Mouse (Mus musculus) liver, embryonic 14.5 days (tissue): Measurements from ENCODE around the gene Nr1i3. TPM values are rescaled to one million over a fixed set of nuclear protein-coding genes. Genes with fewer than 3 reads are reported as not detected.
A peak's percentile ranks its signal among the peaks of the same experiment; 100 is the strongest.

ENCODE experiments used
- ATAC-seq: fragments of 200-750 bp; cut with Nextera tagmentation; 2 replicates; pipeline ENCODE4 v1.8.0; 2017; ENCODE audit warnings: moderate number of reproducible peaks, mild to moderate bottlenecking, moderate library complexity; ENCODE audit not compliant: insufficient read depth
- DNase-seq, 3 experiments: peaks; one replicate each; pipeline ENCODE4 v3.0.0-alpha.2; 2012 to 2013; ENCODE audit warnings: low read depth in 3 of 3, low spot score in 3 of 3
- H3K27ac ChIP-seq: fragments of 300-500 bp; sonication (generic); 2 replicates; pipeline ENCODE4 v1.5.1; 2014; ENCODE audit warnings: moderate library complexity, mild to moderate bottlenecking, control low read depth, inconsistent platforms
- H3K27me3 ChIP-seq: fragments of 300-500 bp; sonication (generic); 2 replicates; pipeline ENCODE4 v1.6.1; 2014; ENCODE audit warnings: mild to moderate bottlenecking, low read length, moderate library complexity; ENCODE audit not compliant: control insufficient read depth, insufficient read depth
- H3K36me3 ChIP-seq: fragments of 300-500 bp; sonication (generic); replicated peaks from 2 replicates; pipeline ENCODE4 v1.6.1; 2014; ENCODE audit warnings: low read depth; ENCODE audit not compliant: control insufficient read depth, insufficient read depth
- H3K4me1 ChIP-seq, 2 experiments: fragments of 200-500 bp in 1 of 2; fragments of 300-500 bp in 1 of 2; sonication (generic) in 1 of 2; replicated peaks; 2 replicates each; pipeline ENCODE4 v1.6.1; 2012 to 2014; ENCODE audit warnings: antibody characterized with exemption in 1 of 2, inconsistent platforms in 1 of 2, low read length in 1 of 2; ENCODE audit not compliant: control insufficient read depth in 2 of 2, insufficient read depth in 2 of 2
- H3K4me2 ChIP-seq: fragments of 300-500 bp; sonication (generic); 2 replicates; pipeline ENCODE4 v1.6.1; 2014; ENCODE audit warnings: low read depth, mild to moderate bottlenecking, control low read depth, moderate library complexity
- H3K4me3 ChIP-seq, 2 experiments: fragments of 200-500 bp in 1 of 2; fragments of 300-500 bp in 1 of 2; sonication (generic) in 1 of 2; 2 replicates each; pipeline ENCODE4 v1.5.1; 2012 to 2014; ENCODE audit warnings: low read depth in 2 of 2, low read length in 2 of 2, mild to moderate bottlenecking in 2 of 2, control low read depth in 1 of 2, inconsistent platforms in 1 of 2, moderate library complexity in 1 of 2; ENCODE audit not compliant: insufficient read depth in 1 of 2
- H3K9ac ChIP-seq: fragments of 300-500 bp; sonication (generic); replicated peaks from 2 replicates; pipeline ENCODE4 v1.6.1; 2014; ENCODE audit warnings: mild to moderate bottlenecking, control low read depth, moderate library complexity
- H3K9me3 ChIP-seq: fragments of 300-500 bp; sonication (generic); 2 replicates; pipeline ENCODE4 v1.6.1; 2016; ENCODE audit warnings: low read length, mixed read lengths; ENCODE audit not compliant: control insufficient read depth
- CTCF ChIP-seq: IDR thresholded peaks from 2 replicates; pipeline ENCODE4 v1.5.1; 2016; ENCODE audit warnings: antibody characterized with exemption, low read depth, control low read depth
- EP300 ChIP-seq: IDR thresholded peaks from 2 replicates; pipeline ENCODE4 v1.6.1; 2016; ENCODE audit warnings: antibody characterized with exemption, low read depth
- WGBS: fragments of 180-500 bp; shearing (Covaris S2); extraction: QIAGEN DNeasy Blood & Tissue Kit; methylation state at CpG from one replicate; pipeline ENCODE4 v1.1.7; 2014; ENCODE audit not compliant: insufficient replicate concordance; 5-methylcytosine and 5-hydroxymethylcytosine counted together
- polyA plus RNA-seq, 2 experiments: library from polyadenylated mRNA; depleted of rRNA in 1 of 2; stranded (reverse) in 1 of 2; unstranded in 1 of 2; fragments of >200 nt; fragmentation: Nextera tagmentation in 1 of 2; extraction: Ambion mirVana in 1 of 2; gene quantifications; 2 replicates each; pipeline versions ENCODE4 v1.2.1 to v1.2.3; 2012 to 2014

Gene Nr1i3
- polyA plus RNA-seq, 2 experiments, result 0.88 to 1.0 TPM

DNA sequence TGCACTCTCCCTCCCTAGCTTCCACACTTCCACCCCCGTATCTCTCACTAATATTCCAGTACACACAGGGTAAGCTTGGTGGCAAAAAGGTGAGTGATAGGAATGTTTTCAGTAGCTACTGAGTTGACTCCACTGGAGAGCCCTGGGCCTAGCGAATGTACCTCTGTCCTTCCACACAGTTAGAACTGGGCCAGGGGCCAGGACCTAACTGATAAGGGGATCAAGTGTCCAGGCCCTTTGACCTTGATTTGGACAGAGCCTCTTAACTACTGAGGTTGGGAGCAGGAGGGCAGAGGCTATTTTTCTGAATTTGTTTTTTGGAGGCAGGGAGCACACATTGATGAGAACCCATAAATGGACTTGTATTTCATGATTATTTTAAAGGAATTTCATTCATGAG, 10.0 kb downstream of the Nr1i3 start:
- Histone ChIP-seq H3K27me3 (no peaks in the 10 kb centered on the region), H3K4me3 (no peak overlapping the region), H3K27ac (no peak overlapping the region), H3K4me2 (no peak overlapping the region), H3K4me1 (peaks cover 11 to 12% of the 10 kb centered on the region in 2 experiments), H3K36me3 (no peaks in the 10 kb centered on the region), H3K9ac (no peak overlapping the region), H3K9me3 (no peaks in the 10 kb centered on the region)
- DNase-seq (peak in 1 of 3 experiments; percentile 28), ATAC-seq (0 out of 2 replicates have a peak, but pooled peaks have one; percentile 2)
- no peak for TF ChIP-seq EP300
- 74% methylated on average over 2 of the region's 2 CpGs for WGBS

DNA sequence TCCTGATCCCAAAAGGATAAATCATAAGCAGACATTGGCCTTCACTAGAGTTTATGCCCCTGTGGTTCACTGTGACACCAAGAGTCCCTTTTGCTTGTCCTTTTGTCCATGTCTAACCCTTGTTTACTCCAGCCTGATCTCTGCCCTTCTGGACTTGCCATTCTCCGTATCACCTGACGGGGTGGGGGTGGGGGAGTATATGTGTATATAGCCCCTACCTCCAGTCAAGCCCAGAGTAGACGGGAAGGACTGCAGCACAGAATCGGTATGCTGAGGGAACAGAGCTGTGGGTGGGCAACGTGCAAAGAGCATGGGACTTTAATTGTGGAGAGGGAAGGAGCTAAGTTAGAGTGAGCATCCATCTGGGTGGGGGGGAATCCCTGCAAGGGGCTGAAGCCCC, 11.1 kb downstream of the Nr1i3 start, which contains the start of gene Apoa2:
TSS of gene Apoa2 (plus strand) at position 198 of the 400 bp plus-strand sequence.
- Histone ChIP-seq H3K27ac (no peak within 1 kb of the TSS; the same call in 1 of the 2 replicates), H3K4me2 (peak within 1 kb of the TSS; percentile 42), H3K4me1 (peaks cover 11 to 12% of the 10 kb centered on the region in 2 experiments), H3K9ac (peak within 1 kb of the TSS; percentile 32), H3K36me3 (no peaks in the 10 kb centered on the region), H3K27me3 (no peaks in the 10 kb centered on the region), H3K9me3 (no peaks in the 10 kb centered on the region), H3K4me3 (peak within 1 kb of the TSS; percentile 13 to 66)
- 60% methylated on average over 5 of the region's 5 CpGs for WGBS
- peak in 1 of 3 experiments; percentile 35 for DNase-seq
- ATAC-seq, result no peak
- TF ChIP-seq CTCF (no peak), EP300 (no peak; the same call in 1 of the 2 replicates)

DNA sequence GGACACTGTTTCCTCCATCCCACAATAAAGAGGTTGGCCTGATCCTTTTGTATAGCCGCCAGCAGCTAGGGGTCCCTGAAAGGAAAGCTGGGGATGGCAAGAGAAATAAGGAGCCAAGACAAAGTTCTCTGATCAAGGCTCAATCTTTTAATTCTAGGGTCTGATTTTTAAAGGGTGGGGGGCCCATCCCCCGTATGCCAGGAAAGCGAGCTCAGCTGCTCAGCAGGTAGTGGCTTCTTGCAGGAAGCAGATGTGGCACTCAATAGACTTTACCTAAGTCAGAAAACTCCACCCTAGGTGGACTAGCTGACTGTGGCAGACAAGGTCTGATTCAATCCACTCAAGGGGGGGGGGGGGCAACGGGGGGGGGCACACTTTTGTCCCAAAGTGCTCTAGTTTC, 13.0 kb downstream of the Nr1i3 start:
- H3K9me3 ChIP-seq, result no peaks in the 10 kb centered on the region
- TF ChIP-seq CTCF (no peak), EP300 (no peak)
- no peaks in the 10 kb centered on the region for H3K27me3 ChIP-seq
- no peak overlapping the region for H3K4me3 ChIP-seq
- no peak for DNase-seq
- H3K4me2 ChIP-seq, result peak overlapping the region; percentile 37
- peaks cover 2 to 8% of the 10 kb centered on the region in 2 experiments; a peak in 2 of 4 replicates for H3K4me1 ChIP-seq
- WGBS, result 45% methylated on average over 4 of the region's 4 CpGs
- H3K36me3 ChIP-seq, result no peaks in the 10 kb centered on the region
- H3K27ac ChIP-seq, result no peak overlapping the region
- ATAC-seq, result no peak
- H3K9ac ChIP-seq, result no peak overlapping the region

DNA sequence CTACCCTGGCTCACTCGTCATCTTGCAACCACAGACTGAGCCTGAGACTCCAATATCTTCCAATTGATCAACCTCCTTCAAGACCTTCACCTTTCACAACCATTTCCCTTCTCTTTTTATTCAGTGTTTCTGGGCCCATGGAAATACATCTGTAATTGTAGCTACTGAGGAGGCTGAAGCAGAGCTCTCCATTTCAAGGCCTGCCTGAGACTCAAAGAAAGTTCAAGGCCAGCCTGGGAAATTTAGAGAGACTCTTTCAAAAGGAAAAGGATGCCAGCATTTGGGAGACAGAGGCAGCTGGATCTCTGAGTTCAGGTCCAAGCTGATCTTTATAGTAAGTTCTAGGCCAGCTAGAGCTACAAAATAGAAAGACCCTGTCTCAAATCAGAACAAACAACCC, 14.1 kb downstream of the Nr1i3 start:
- Histone ChIP-seq H3K9ac (no peak overlapping the region), H3K4me3 (no peak overlapping the region), H3K4me1 (peaks cover 9 to 19% of the 10 kb centered on the region in 2 experiments), H3K36me3 (no peaks in the 10 kb centered on the region), H3K4me2 (no peak overlapping the region), H3K9me3 (no peaks in the 10 kb centered on the region), H3K27me3 (no peaks in the 10 kb centered on the region), H3K27ac (no peak overlapping the region)
- WGBS, result 46% methylated on average over 1 of the region's 1 CpGs
- DNase-seq, result no peak
- no peak for TF ChIP-seq CTCF
- ATAC-seq, result no peak

- no peak for TF ChIP-seq EP300
- no peak for TF ChIP-seq CTCF
- H3K4me1 ChIP-seq, result peaks cover 12 to 24% of the 10 kb centered on the region in 2 experiments
- H3K9me3 ChIP-seq, result no peaks in the 10 kb centered on the region
- H3K9ac ChIP-seq, result no peak overlapping the region
- H3K36me3 ChIP-seq, result peaks cover 2% of the 10 kb centered on the region
- 61% methylated on average over 6 of the region's 6 CpGs for WGBS
- no peak overlapping the region for H3K4me3 ChIP-seq
- H3K27ac ChIP-seq, result no peak overlapping the region
- ATAC-seq (no peak), DNase-seq (no peak)
- no peak overlapping the region for H3K4me2 ChIP-seq
- H3K27me3 ChIP-seq, result no peaks in the 10 kb centered on the region
Measured at GRCm38 (mm10) chr1:171229750-171230149, 16.0 kb downstream of the Nr1i3 start.

DNA sequence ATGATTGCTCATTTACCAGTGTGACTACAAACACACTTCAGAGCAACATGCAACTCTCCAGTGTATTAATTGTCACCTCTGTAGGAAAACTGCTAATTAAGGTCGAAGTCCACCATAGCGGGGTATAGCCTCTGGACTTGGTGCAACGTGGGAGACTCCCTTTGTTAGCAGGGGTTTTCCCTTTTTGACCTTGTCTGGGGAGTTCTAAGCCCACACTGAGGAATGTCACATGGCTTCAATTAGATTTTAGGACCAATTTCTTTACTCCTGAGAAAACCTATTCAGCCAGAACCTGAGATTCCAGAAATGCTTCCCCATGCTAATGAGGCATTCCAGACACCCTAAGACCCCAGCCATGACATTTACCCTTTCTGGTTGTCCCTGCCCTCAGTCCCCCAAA, 16.4 kb downstream of the Nr1i3 start:
- no peak for DNase-seq
- no peak overlapping the region for H3K4me2 ChIP-seq
- no peaks in the 10 kb centered on the region for H3K9me3 ChIP-seq
- ATAC-seq, result no peak
- WGBS, result 68% methylated on average over 3 of the region's 3 CpGs
- TF ChIP-seq EP300 (no peak), CTCF (no peak)
- no peak overlapping the region for H3K9ac ChIP-seq
- H3K36me3 ChIP-seq, result peaks cover 2% of the 10 kb centered on the region
- H3K27me3 ChIP-seq, result no peaks in the 10 kb centered on the region
- H3K4me1 ChIP-seq, result peaks cover 12 to 24% of the 10 kb centered on the region in 2 experiments
- H3K4me3 ChIP-seq, result no peak overlapping the region
- H3K27ac ChIP-seq, result no peak overlapping the region
